Mouse (Mus musculus): ENCODE measurements around the gene Gm20671.

DNA sequence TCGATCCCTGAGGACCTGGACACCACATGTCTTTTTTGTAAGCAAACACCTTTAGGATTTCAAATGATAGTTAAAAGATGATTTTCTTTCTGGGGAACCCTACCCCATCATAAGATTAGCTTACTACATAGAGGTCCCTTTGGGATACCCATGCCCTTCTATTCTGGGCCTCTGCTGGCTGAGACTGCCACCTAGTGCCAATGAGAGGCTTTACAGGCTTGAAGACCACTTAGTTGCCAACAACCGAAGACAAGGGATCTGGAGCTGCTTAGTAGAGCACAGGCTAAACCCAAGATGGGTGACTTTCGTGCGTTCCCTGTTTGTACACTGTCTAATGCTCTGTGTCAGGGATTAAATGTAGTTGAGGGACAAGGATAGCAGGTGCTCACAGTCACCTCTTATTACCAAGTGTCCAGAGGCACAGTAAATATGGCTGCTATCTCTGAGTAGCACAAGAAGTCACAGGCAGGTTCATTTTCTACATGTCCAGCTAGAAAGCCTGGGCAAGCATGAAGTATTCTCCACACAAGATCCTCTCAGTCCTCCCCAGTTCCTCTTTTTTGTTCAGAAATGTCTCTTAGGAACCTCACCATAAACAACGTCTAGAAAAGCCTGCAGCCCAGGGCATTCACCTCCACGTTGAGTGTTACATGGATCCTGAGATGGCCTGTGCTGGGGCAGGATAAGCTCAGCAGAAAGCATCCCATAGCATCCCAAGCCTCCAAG lies 79.1 kb downstream of the Gm20671 start:
- TF ChIP-seq CTCF (IDR thresholded peaks at IDR 0.05; ENCODE audit: borderline replicate concordance, extremely low read depth, insufficient read depth, insufficient read length) (peak; percentile 83; the same call in 1 of the 2 replicates), POLR2A (IDR thresholded peaks at IDR 0.05; ENCODE audit: borderline replicate concordance, extremely low read depth, insufficient read depth, insufficient read length, poor library complexity, severe bottlenecking) (no peak)
